Mouse (Mus musculus) E14TG2a.4 (cell line): ENCODE measurements at regions not wholly inside any gene's neighbourhood (a gene's known extent, or its start where the extent isn't known, plus 50 kb on each side); places are given as distances from the start of the nearest gene placed in this dataset.

Experiments used
- H3K27me3 ChIP-seq: 2 replicates; pipeline ENCODE4 v1.6.1; 2014; ENCODE audit warnings: low read length, control low read depth; ENCODE audit not compliant: insufficient read depth
- H3K36me3 ChIP-seq: 2 replicates; pipeline ENCODE4 v1.6.1; 2014; ENCODE audit warnings: low read length, control low read depth; ENCODE audit not compliant: insufficient read depth
- H3K4me1 ChIP-seq: replicated peaks from 2 replicates; pipeline ENCODE4 v1.6.1; 2014; ENCODE audit warnings: low read depth, low read length, control low read depth
- H3K4me3 ChIP-seq: replicated peaks from 2 replicates; pipeline ENCODE4 v1.5.1; 2014; ENCODE audit warnings: mild to moderate bottlenecking, low read length
- H3K9me3 ChIP-seq: 2 replicates; pipeline ENCODE4 v1.6.1; 2014; ENCODE audit warnings: low read length, control low read depth
- CTCF ChIP-seq: conservative IDR thresholded peaks from 2 replicates; pipeline ENCODE4 v1.5.1; 2014; ENCODE audit warnings: low read length
- NANOG ChIP-seq: IDR thresholded peaks from 2 replicates; pipeline ENCODE4 v1.6.1; 2014; ENCODE audit warnings: borderline replicate concordance, low read length, mixed read lengths
- POU5F1 ChIP-seq: IDR thresholded peaks from 2 replicates; pipeline ENCODE4 v1.6.1; 2014; ENCODE audit warnings: low read length, borderline replicate concordance

- Histone ChIP-seq H3K4me1 (no peaks in the 10 kb centered on the region), H3K36me3 (no peaks in the 10 kb centered on the region), H3K27me3 (no peaks in the 10 kb centered on the region), H3K9me3 (peaks cover 11% of the 10 kb centered on the region), H3K4me3 (no peak overlapping the region)
- TF ChIP-seq POU5F1 = no peak
- TF ChIP-seq CTCF = no peak
- no peak for TF ChIP-seq NANOG
Observed at GRCm38 (mm10) chr2:11355594-11355993, 183.7 kb downstream of the Prkcq start.
